Mouse (Mus musculus): ENCODE data around the gene Trafd1. TPM values are rescaled to one million over a fixed set of nuclear protein-coding genes. Genes with fewer than 3 reads are reported as not detected.

Gene Trafd1
- polyA plus RNA-seq, 1 experiment from 2014 or later = 78.5 TPM

DNA sequence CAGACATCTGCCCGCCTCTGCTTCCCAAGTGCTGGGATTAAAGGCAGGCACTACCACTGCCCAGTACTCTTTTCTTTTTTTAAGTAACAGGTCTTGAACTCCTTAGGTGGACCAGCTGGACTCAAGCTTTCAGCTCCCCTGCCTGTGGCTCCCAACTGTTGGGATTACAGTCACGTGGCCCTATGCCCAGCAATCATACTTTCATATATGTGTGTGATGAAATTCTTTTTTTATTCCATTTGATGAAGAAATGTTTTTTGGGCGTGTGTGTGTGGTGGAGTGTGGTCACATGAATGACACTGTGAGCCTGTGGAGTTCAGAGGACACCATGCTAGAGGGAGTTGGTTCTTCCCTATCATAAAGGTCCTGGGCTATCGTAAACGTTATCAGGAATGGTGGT lies 14.1 kb upstream of the Trafd1 start:
- no peak for ATAC-seq (replicated peaks; ENCODE audit: low FRiP score)
- no peak for DNase-seq (ENCODE audit: low spot score)
- Histone ChIP-seq H3K9ac (ENCODE audit: low read length) (no peak overlapping the region), H3K4me1 (replicated peaks; ENCODE audit: control insufficient read depth, insufficient read depth, low read length) (0 out of 2 replicates have a peak, but pooled peaks cover 2% of the 10 kb centered on the region), H3K9me3 (ENCODE audit: control insufficient read depth, low read length) (no peaks in the 10 kb centered on the region), H3K36me3 (ENCODE audit: control insufficient read depth, insufficient read depth, low read length) (no peaks in the 10 kb centered on the region), H3K27me3 (ENCODE audit: control insufficient read depth, insufficient read depth, low read length) (no peaks in the 10 kb centered on the region), H3K4me2 (ENCODE audit: low read depth, low read length, severe bottlenecking) (peak overlapping the region; percentile 88; the same call in 1 of the 2 replicates), H3K4me3 (ENCODE audit: low read depth, low read length) (no peak overlapping the region), H3K27ac (ENCODE audit: low read depth, low read length) (no peak overlapping the region)
- 90% methylated on average over 5 of the region's 5 CpGs for WGBS

DNA sequence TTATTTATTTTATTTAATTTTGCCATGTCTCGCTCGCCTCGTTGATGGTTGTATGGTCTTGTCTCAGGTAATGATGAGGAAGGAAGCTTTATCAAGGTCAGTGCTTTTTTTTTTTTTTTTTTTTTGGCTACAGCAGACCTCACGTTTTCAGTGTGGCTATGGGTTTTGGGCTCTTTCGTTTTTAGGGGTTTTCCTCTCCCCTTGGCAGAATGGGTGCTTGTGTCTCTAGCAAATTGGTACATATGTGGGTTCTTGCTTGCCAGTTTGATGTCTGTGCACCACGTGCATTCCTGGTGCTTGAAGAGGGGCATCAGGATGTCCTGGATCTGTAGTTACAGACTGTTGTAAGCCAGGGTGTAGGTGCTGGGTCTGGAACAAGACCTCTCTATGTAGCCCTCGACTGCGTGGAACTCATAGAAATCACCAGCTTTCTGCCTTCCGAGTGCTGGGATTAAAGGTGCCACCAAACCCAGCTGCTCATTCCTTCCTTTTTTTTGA lies 13.6 kb upstream of the Trafd1 start:
- Histone ChIP-seq H3K9me3 (ENCODE audit: control insufficient read depth, low read length) (no peaks in the 10 kb centered on the region), H3K4me3 (ENCODE audit: low read depth, low read length) (peak overlapping the region; percentile 96), H3K9ac (ENCODE audit: low read length) (peak overlapping the region; percentile 87), H3K27ac (ENCODE audit: low read depth, low read length) (no peak overlapping the region), H3K27me3 (ENCODE audit: control insufficient read depth, insufficient read depth, low read length) (no peaks in the 10 kb centered on the region), H3K4me1 (replicated peaks; ENCODE audit: control insufficient read depth, insufficient read depth, low read length) (0 out of 2 replicates have a peak, but pooled peaks cover 2% of the 10 kb centered on the region), H3K4me2 (ENCODE audit: low read depth, low read length, severe bottlenecking) (peak overlapping the region; percentile 88), H3K36me3 (ENCODE audit: control insufficient read depth, insufficient read depth, low read length) (no peaks in the 10 kb centered on the region)
- 62% methylated on average over 9 of the region's 9 CpGs for WGBS
- ATAC-seq (replicated peaks; ENCODE audit: low FRiP score) (no peak), DNase-seq (ENCODE audit: low spot score) (no peak)

DNA sequence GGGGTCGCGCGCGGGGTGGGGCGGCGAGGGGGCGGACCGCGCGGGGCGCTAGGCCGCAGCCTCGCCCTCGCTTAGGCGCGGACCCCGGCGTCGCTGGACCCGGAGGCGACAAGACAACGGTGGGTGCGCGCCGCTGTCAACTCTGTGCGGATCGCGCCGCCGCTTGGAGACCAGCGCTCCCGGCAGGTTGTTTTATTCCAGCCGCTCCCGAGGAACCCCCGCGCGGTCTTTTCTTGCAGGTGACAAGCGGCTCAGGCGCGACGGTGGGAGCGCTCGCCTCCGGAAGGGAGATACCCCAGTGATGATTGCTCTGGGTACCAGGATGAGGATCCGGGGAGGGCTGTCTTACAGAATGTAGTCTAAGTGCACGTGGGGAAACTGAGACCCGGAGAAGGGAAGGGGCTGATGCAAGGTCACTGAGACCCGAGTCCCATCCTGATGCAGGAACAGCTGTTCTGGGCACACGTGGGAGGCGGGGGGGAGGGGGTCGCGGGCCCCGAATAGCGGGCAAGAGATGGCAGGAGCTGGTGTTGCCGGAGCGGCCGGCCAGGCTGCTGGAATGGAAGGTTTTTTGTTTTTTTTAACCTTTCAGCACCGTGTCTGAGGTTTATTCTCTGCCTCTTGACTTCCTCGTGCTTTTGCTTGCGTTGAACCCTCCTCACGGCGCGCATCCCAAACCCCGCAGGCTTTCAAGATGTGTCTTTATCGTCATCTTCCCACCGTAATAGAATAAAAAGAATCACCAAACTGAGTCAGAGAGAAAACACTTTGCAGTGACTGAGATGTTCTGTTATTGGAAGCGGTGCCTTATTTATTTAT lies 12.9 kb upstream of the Trafd1 start:
- Histone ChIP-seq H3K27ac (ENCODE audit: low read depth, low read length) (peak overlapping the region; percentile 6; the same call in 1 of the 2 replicates), H3K9me3 (ENCODE audit: control insufficient read depth, low read length) (no peaks in the 10 kb centered on the region), H3K36me3 (ENCODE audit: control insufficient read depth, insufficient read depth, low read length) (no peaks in the 10 kb centered on the region), H3K9ac (ENCODE audit: low read length) (peak overlapping the region; percentile 87), H3K4me1 (replicated peaks; ENCODE audit: control insufficient read depth, insufficient read depth, low read length) (0 out of 2 replicates have a peak, but pooled peaks cover 2% of the 10 kb centered on the region), H3K4me3 (ENCODE audit: low read depth, low read length) (peak overlapping the region; percentile 96), H3K27me3 (ENCODE audit: control insufficient read depth, insufficient read depth, low read length) (no peaks in the 10 kb centered on the region), H3K4me2 (ENCODE audit: low read depth, low read length, severe bottlenecking) (peak overlapping the region; percentile 88)
- DNase-seq (ENCODE audit: low spot score) (peak; percentile 80), ATAC-seq (replicated peaks; ENCODE audit: low FRiP score) (peak; percentile 79)
- WGBS = under 1% methylated on average over 65 of the region's 67 CpGs

DNA sequence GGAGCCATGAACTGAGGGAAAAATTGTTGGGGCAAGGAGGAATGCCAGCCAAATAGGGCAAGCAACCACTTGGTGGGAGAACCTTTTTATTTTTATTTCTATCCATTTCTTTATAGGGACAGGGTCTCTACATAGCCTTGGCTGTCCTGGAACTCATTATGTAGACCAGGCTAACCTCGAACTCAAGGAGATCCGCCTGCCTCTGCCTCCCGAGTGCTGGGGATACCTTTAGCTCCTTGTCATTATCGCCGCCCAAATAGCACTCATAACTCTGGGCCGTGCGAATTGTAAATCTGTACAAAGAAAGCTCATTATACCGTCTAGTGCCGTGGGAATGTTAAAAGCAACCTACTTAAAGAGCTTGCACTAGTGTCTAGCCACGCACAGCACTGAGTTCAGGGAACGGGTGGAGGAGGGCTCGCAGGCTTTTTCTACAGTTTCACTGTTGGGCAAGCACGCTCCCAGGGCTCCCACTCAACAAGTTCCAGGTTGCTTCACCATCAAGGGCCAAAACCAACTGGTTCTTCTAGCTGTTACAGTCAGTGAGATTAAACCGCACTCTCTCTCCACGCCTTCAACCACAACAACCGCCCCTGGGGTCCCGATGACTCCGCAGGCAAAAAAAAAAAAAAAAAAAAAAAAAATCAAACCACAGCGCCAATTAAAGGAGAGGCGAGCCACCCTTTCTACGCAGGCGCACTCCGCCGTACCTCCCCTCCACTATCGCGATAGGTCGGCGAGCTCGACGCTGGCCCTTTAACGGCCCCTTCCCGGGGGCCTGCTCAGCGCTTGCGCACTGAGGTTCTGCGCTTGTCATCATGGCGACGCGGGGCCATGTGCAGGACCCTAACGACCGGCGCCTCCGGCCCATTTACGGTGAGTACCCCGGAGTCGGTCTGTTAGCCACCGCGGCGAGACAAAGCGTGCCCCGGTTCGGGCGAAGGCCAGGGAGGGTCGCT lies 12.0 kb upstream of the Trafd1 start, which contains the start of gene Naa25:
Gene Naa25 (plus strand): TSS at position 750 of the 959 bp plus-strand sequence.
- Histone ChIP-seq H3K27ac (ENCODE audit: low read depth, low read length) (peak within 1 kb of the TSS; percentile 58; the same call in 1 of the 2 replicates), H3K9ac (ENCODE audit: low read length) (peak within 1 kb of the TSS; percentile 87), H3K4me2 (ENCODE audit: low read depth, low read length, severe bottlenecking) (peak within 1 kb of the TSS; percentile 88), H3K4me3 (ENCODE audit: low read depth, low read length) (peak within 1 kb of the TSS; percentile 96), H3K9me3 (ENCODE audit: control insufficient read depth, low read length) (no peaks in the 10 kb centered on the region), H3K4me1 (replicated peaks; ENCODE audit: control insufficient read depth, insufficient read depth, low read length) (0 out of 2 replicates have a peak, but pooled peaks cover 2% of the 10 kb centered on the region), H3K36me3 (ENCODE audit: control insufficient read depth, insufficient read depth, low read length) (no peaks in the 10 kb centered on the region), H3K27me3 (ENCODE audit: control insufficient read depth, insufficient read depth, low read length) (no peaks in the 10 kb centered on the region)
- ATAC-seq (replicated peaks; ENCODE audit: low FRiP score) = peak; percentile 95
- peak; percentile 97 for DNase-seq (ENCODE audit: low spot score)
- 10% methylated on average over 52 of the region's 53 CpGs for WGBS

DNA sequence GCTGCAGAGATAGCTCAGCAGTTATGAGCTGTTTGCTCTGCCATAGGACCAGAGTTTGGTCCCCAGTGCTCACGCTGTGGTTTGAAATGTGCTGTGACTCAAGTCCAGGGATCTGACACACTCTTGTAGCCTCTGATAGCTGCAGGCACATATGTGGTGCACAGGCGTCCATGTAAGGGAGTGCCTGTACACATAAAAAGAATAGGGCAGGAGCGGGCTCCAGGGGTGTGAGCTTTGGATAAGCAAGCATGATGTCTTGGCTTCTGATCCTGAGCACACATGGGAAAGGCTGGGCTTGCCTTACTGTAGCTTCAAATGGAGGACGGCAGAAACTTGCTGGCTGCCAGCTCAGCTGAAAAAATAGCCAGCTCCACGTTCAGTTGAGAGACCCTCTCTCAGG lies 10.2 kb upstream of the Trafd1 start:
- 0 out of 2 replicates have a peak, but pooled peaks cover 2% of the 10 kb centered on the region for H3K4me1 ChIP-seq (replicated peaks; ENCODE audit: control insufficient read depth, insufficient read depth, low read length)
- no peak overlapping the region for H3K27ac ChIP-seq (ENCODE audit: low read depth, low read length)
- no peaks in the 10 kb centered on the region for H3K36me3 ChIP-seq (ENCODE audit: control insufficient read depth, insufficient read depth, low read length)
- DNase-seq (ENCODE audit: low spot score) (no peak), ATAC-seq (replicated peaks; ENCODE audit: low FRiP score) (no peak)
- H3K4me3 ChIP-seq (ENCODE audit: low read depth, low read length) = no peak overlapping the region
- H3K9me3 ChIP-seq (ENCODE audit: control insufficient read depth, low read length) = no peaks in the 10 kb centered on the region
- H3K9ac ChIP-seq (ENCODE audit: low read length) = no peak overlapping the region
- no peaks in the 10 kb centered on the region for H3K27me3 ChIP-seq (ENCODE audit: control insufficient read depth, insufficient read depth, low read length)
- WGBS = 84% methylated on average over 5 of the region's 5 CpGs
- no peak overlapping the region for H3K4me2 ChIP-seq (ENCODE audit: low read depth, low read length, severe bottlenecking)

DNA sequence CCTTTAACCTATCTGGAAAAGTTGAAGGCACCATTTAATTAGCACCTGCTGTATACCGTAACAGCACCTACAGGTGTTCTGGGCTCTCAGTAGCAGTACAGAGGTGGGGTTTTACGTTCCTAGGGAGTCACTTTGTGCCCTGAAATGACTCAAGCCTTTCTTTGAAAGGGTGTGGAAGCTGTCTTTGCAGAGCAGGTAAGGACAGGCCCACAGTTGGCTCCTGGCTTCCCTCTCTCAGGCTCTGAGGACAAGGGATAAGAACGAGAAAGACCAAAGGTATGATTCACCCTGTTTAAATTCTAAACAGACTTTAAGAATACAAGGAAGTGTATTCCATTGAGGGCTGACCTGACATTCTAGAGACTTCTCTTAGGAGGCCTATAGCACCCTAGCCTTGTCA lies 8.0 kb upstream of the Trafd1 start:
- no peak for DNase-seq (ENCODE audit: low spot score)
- Histone ChIP-seq H3K9me3 (ENCODE audit: control insufficient read depth, low read length) (no peaks in the 10 kb centered on the region), H3K4me3 (ENCODE audit: low read depth, low read length) (no peak overlapping the region), H3K27me3 (ENCODE audit: control insufficient read depth, insufficient read depth, low read length) (no peaks in the 10 kb centered on the region), H3K4me2 (ENCODE audit: low read depth, low read length, severe bottlenecking) (no peak overlapping the region), H3K4me1 (replicated peaks; ENCODE audit: control insufficient read depth, insufficient read depth, low read length) (no peaks in the 10 kb centered on the region), H3K27ac (ENCODE audit: low read depth, low read length) (no peak overlapping the region), H3K9ac (ENCODE audit: low read length) (no peak overlapping the region), H3K36me3 (ENCODE audit: control insufficient read depth, insufficient read depth, low read length) (no peaks in the 10 kb centered on the region)
- no peak for ATAC-seq (replicated peaks; ENCODE audit: low FRiP score)
- WGBS = 87% methylated on average over 3 of the region's 3 CpGs

DNA sequence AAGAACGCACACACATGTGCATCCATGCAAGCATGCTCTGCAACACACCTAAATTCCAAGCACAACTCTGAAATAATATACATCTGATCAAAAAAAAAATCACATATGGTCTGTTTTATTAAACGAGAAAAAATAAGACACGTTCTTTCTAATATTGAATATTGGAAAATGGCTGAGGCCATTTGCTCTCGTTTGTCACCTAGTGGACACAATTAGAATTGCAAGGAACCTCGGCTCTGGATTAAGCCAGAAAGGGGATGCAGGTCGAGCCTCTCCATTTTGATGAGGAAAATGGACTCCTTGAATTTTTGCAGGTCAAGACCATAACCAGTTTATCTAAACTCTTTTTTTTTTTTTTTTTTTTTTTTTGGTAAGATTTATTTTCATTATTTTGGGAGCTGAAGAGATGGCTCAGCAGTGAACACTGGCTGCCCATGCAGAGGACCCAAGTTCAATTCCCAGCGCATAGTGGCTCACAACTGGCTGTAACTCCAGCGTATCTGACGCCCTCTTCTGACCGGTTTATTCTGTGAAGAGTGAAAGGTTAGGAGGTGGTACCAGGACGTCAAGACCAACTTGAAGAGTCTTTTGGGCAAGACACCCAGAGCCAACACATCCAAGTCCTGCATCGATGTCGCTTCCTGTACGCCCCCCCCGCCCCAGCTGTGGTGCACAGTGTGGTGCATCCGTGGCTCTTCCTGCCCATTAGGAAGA lies 7.4 kb upstream of the Trafd1 start:
- 63% methylated on average over 16 of the region's 16 CpGs for WGBS
- ATAC-seq (replicated peaks; ENCODE audit: low FRiP score) (no peak), DNase-seq (ENCODE audit: low spot score) (no peak)
- Histone ChIP-seq H3K4me3 (ENCODE audit: low read depth, low read length) (no peak overlapping the region), H3K27me3 (ENCODE audit: control insufficient read depth, insufficient read depth, low read length) (no peaks in the 10 kb centered on the region), H3K4me1 (replicated peaks; ENCODE audit: control insufficient read depth, insufficient read depth, low read length) (no peaks in the 10 kb centered on the region), H3K9ac (ENCODE audit: low read length) (no peak overlapping the region), H3K9me3 (ENCODE audit: control insufficient read depth, low read length) (no peaks in the 10 kb centered on the region), H3K36me3 (ENCODE audit: control insufficient read depth, insufficient read depth, low read length) (no peaks in the 10 kb centered on the region), H3K4me2 (ENCODE audit: low read depth, low read length, severe bottlenecking) (no peak overlapping the region), H3K27ac (ENCODE audit: low read depth, low read length) (no peak overlapping the region)

DNA sequence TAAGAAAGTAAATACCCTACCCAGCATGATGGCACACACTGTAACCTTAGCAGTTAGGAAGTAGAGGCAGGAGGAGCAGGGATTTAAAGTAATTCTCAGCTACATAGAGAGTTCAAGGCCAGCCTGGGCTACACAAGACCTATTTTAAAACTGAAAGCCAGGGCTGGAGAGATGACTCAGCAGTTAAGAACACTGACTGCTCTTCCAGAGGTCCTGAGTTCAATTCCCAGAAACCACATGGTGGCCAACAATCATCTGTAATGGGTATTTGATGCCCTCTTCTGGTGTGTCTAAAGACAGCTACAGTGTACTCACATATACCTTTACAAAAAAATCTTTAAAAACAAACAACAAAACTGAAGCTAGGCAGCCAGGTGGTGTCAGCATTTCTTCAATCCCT lies 4.3 kb upstream of the Trafd1 start:
- H3K4me3 ChIP-seq (ENCODE audit: low read depth, low read length) = no peak overlapping the region
- ATAC-seq (replicated peaks; ENCODE audit: low FRiP score) (no peak), DNase-seq (ENCODE audit: low spot score) (no peak)
- no peaks in the 10 kb centered on the region for H3K36me3 ChIP-seq (ENCODE audit: control insufficient read depth, insufficient read depth, low read length)
- no peak overlapping the region for H3K27ac ChIP-seq (ENCODE audit: low read depth, low read length)
- no peak overlapping the region for H3K4me2 ChIP-seq (ENCODE audit: low read depth, low read length, severe bottlenecking)
- H3K9me3 ChIP-seq (ENCODE audit: control insufficient read depth, low read length) = no peaks in the 10 kb centered on the region
- H3K4me1 ChIP-seq (replicated peaks; ENCODE audit: control insufficient read depth, insufficient read depth, low read length) = peaks cover 4% of the 10 kb centered on the region; the same call in 1 of the 2 replicates
- no peak overlapping the region for H3K9ac ChIP-seq (ENCODE audit: low read length)
- peaks cover 4% of the 10 kb centered on the region; the same call in 1 of the 2 replicates for H3K27me3 ChIP-seq (ENCODE audit: control insufficient read depth, insufficient read depth, low read length)

Measured in forebrain, embryonic 11.5 days (tissue).